Mouse (Mus musculus) midbrain, postnatal 0 days (tissue): ENCODE measurements at regions not wholly inside any gene's neighbourhood (a gene's known extent, or its start where the extent isn't known, plus 50 kb on each side); places are given as distances from the start of the nearest gene placed in this dataset.

Experiments
- ATAC-seq: fragments of 200-750 bp; cut with Nextera tagmentation; 2 replicates; pipeline ENCODE4 v1.8.0; 2017; ENCODE audit warnings: moderate number of reproducible peaks, mild to moderate bottlenecking, moderate TSS enrichment, moderate library complexity; ENCODE audit not compliant: low FRiP score
- DNase-seq: peaks from one replicate; pipeline ENCODE4 v3.0.0-alpha.2; 2015; ENCODE audit warnings: low spot score
- H3K27ac ChIP-seq: fragments of 300-500 bp; sonication (generic); 2 replicates; pipeline ENCODE4 v1.5.1; 2014; ENCODE audit warnings: low read depth, mild to moderate bottlenecking, low read length, mixed read lengths
- H3K27me3 ChIP-seq: fragments of 300-500 bp; sonication (generic); 2 replicates; pipeline ENCODE4 v1.6.1; 2014; ENCODE audit warnings: low read length, control low read depth, mixed read lengths; ENCODE audit not compliant: insufficient read depth
- H3K36me3 ChIP-seq: fragments of 300-500 bp; sonication (generic); 2 replicates; pipeline ENCODE4 v1.6.1; 2014; ENCODE audit warnings: low read length, control low read depth, mixed read lengths; ENCODE audit not compliant: insufficient read depth
- H3K4me1 ChIP-seq: fragments of 300-500 bp; sonication (generic); 2 replicates; pipeline ENCODE4 v1.6.1; 2014; ENCODE audit warnings: mild to moderate bottlenecking, control low read depth, antibody characterized with exemption, low read length, mixed read lengths; ENCODE audit not compliant: insufficient read depth
- H3K4me2 ChIP-seq: fragments of 300-500 bp; sonication (generic); 2 replicates; pipeline ENCODE4 v1.6.1; 2014; ENCODE audit warnings: low read depth, mild to moderate bottlenecking, low read length, mixed read lengths; ENCODE audit not compliant: poor library complexity, severe bottlenecking
- H3K4me3 ChIP-seq: fragments of 300-500 bp; sonication (generic); 2 replicates; pipeline ENCODE4 v1.5.1; 2014; ENCODE audit warnings: low read depth, mild to moderate bottlenecking, low read length, moderate library complexity
- H3K9ac ChIP-seq: fragments of 300-500 bp; sonication (generic); replicated peaks from 2 replicates; pipeline ENCODE4 v1.6.1; 2014; ENCODE audit warnings: mild to moderate bottlenecking, low read length, moderate library complexity, mixed read lengths; ENCODE audit not compliant: poor library complexity, severe bottlenecking
- H3K9me3 ChIP-seq: fragments of 300-500 bp; sonication (generic); 2 replicates; pipeline ENCODE4 v1.6.1; 2016; ENCODE audit warnings: low read length, control low read depth
- CTCF ChIP-seq: IDR thresholded peaks from 2 replicates; pipeline ENCODE4 v1.5.1; 2016; ENCODE audit warnings: antibody characterized with exemption, mild to moderate bottlenecking
- WGBS: fragments of 180-500 bp; shearing (Covaris S2); extraction: QIAGEN DNeasy Blood & Tissue Kit; methylation state at CpG from one replicate; pipeline ENCODE4 v1.1.7; 2014; 5-methylcytosine and 5-hydroxymethylcytosine counted together

GRCm38 (mm10) chr13:52772081-52772480 is 157.4 kb downstream of the Auh start:
- Histone ChIP-seq H3K4me3 (no peak overlapping the region), H3K27ac (no peak overlapping the region), H3K36me3 (no peaks in the 10 kb centered on the region), H3K4me1 (no peaks in the 10 kb centered on the region), H3K9me3 (no peaks in the 10 kb centered on the region), H3K27me3 (no peaks in the 10 kb centered on the region), H3K4me2 (no peak overlapping the region), H3K9ac (no peak overlapping the region)
- no peak for DNase-seq
- ATAC-seq, result no peak
- TF ChIP-seq CTCF, result no peak
- 82% methylated on average over 4 of the region's 4 CpGs for WGBS

GRCm38 (mm10) chr13:52777396-52778034 is 152.0 kb downstream of the Auh start:
- Histone ChIP-seq H3K4me3 (no peak overlapping the region), H3K4me2 (no peak overlapping the region), H3K4me1 (no peaks in the 10 kb centered on the region), H3K27me3 (no peaks in the 10 kb centered on the region), H3K9me3 (no peaks in the 10 kb centered on the region), H3K27ac (no peak overlapping the region), H3K9ac (no peak overlapping the region), H3K36me3 (no peaks in the 10 kb centered on the region)
- WGBS, result 64% methylated on average over 6 of the region's 6 CpGs
- no peak for TF ChIP-seq CTCF
- peak; percentile 36 for DNase-seq
- ATAC-seq, result no peak

GRCm38 (mm10) chr13:52778848-52779247 is 150.6 kb downstream of the Auh start:
- 51% methylated on average over 4 of the region's 4 CpGs for WGBS
- Histone ChIP-seq H3K4me3 (no peak overlapping the region), H3K4me1 (no peaks in the 10 kb centered on the region), H3K9ac (no peak overlapping the region), H3K9me3 (no peaks in the 10 kb centered on the region), H3K4me2 (no peak overlapping the region), H3K27me3 (no peaks in the 10 kb centered on the region), H3K36me3 (no peaks in the 10 kb centered on the region), H3K27ac (no peak overlapping the region)
- TF ChIP-seq CTCF, result no peak
- no peak for DNase-seq
- no peak for ATAC-seq
